Mouse (Mus musculus) urinary bladder, postnatal 4 days (tissue): ENCODE measurements around the gene Gm38394.

Experiments
- DNase-seq, 2 experiments: peaks; one replicate each; pipeline ENCODE4 v3.0.0; 2021 to 2022; ENCODE audit warnings: low spot score in 2 of 2

Gene Gm38394

DNA sequence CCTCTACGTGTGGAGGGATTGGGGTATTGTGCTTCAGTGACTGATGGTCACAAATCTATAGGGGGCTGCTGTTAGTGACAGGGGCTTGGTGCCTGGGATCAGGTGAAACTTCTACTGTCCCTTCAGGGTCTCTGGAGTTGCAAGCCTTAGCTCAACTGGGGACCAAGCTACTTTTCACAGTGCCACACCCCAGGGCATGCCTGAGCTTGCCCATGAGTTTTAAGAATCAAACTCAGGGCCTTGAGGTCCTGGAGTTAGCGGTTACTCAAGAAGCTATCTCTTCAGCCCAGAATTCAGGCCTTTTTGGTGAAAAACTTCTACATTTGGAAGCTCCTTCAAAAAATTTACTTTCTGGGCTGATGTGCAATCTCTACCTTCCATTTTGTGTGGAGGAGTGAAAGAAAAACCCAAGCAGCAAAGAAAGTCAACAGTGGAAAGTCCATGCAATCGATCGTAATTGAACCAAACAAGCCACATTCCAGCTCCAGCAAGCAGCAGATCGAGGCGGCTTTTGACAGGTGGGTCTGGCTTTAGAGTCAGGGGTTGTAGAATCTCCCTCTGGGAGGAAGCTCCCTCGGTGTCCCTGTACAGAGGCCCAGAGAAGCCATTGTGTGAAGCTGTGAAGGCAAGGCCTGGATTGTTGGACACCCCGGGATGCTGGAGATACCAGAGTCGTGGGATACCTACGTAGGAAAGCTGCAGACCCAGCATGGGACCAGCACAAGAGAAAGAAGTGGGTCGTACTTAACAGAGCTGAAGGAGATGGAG, 3.3 kb upstream of the Gm38394 start:
- DNase-seq = no peak

DNA sequence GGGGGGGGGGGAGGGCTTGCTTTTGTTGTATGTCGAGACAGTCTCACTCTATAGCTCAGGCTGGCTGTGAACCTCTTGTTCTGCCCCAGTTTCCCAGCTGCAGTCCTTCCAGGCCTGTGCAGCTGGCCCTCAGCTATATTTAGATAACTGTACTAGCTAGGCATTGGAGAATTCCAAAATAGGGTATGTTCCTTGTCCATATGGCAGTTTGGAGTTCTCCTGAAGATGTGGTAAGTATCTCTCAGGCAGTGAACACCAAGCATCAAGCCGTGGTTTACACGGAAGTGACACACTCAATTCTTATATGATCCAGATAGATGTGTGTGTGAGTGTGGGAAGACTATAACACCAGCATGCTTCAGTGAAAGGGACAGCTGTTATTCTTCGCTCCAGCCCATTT, 2.3 kb upstream of the Gm38394 start:
- DNase-seq = no peak

DNA sequence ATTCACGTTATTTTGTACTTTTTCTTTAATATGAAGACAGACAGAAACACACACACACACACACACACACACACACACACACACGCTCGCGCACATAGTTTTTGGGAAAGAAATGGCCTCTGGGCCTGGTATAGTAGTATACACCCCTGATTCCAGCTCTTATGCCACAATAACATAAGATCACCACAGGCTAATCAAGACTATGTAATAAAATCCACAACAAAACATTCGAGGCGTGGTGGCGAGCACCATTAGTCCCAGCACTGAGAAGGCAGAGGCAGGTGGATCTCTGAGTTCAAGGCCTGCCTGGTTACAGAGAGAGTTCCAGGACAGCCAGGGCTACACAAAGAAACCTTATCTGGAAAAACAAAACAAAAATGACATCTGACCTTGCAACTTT, 1.8 kb upstream of the Gm38394 start:
- DNase-seq = no peak

DNA sequence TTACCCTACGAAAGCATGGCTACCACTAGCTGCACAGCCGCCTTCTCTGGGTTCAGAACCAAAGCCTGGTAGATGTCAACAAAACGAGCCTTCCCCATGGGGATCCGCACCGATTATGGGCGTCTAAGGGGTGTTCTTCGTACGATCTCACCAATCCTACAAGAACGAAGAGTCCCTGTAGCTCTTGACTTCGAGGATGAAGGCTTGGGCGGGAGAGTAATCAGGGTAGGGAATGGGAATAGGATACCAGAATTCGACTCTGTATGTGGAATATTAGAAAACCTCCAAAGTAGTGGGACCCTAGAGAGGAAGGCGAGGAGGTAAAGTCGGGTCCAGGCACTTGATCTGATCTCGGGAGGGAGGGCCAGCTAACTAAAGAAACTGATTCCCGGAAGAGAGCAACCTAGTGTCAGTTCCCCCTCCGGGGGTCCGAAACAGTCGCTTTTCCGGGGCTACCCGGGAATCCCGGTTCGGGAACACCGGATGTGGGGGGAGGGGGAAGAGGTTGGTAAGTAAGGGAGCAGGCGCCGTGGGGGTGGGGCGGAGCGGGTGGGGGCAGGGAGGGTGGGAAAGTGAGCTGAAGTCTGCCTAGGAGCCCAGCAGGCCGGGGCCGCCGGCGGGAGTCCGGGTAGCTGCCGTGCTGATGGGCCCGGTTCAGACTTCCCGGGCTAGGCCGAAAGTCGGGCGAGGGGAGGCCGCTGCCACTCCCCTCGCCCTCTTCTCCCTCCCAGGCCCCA, 484 bp downstream of the Gm38394 start, which contains the start of gene Zbed6:
Zbed6 (minus strand) TSS at position 420 of the 737 bp plus-strand sequence.
- DNase-seq = peak; percentile 59 to 82

DNA sequence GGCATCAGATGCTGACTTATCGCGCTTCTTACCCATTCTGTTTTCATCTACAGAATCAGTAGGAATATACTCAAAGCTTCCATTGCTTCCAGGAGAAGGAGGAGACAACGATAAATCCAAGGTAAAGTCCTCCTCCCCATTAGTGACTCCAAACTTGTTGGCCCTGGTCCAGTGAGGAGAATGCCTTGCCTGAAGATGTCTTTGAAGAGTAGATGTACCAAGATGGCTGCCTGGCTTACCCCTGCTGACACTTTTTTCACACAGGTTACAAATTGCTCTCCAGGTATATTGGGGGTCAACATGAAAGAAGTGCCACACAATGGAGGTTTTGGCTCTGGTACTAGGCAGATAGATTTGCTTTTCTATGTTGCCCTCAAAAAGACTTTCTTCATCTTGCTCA, 2.2 kb downstream of the Gm38394 start:
- DNase-seq = no peak

DNA sequence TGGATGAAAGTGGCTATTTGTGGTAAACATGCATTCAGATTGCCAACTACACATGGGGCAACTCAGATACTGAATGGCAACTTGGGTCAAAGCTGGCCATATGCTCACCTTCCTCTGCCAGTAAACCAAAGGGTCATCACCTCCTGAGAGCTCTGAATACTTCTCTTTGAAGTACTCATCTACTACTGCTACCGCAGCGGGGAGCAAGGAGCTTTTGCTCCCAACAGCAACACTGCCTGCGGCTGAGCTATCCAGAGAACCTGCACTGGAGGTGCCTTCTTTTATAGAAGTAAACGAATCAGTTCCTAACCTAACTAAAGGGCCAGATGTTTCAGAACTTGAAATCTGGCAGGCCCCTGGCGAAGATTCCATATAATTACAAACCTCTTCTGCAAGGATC, 4.3 kb downstream of the Gm38394 start:
- DNase-seq = no peak

DNA sequence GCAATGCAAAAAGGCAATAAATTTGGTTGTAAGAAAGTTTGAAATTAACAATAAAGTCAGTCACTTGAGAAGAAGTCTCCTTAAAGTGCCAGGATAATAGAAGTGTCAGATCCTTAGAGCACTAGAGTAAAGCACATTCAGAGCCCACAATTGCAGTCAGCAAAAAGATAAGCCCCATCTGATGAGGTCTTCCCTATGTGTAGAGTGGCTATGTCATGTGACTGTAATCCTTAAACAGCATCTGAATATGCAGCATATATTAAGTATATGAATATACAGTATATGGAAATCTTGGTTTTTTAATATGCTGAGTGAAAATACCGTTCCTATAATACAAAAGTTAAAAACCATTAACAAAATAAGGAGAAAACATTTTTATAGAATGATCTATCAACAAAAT, 8.1 kb downstream of the Gm38394 start:
- DNase-seq = no peak

DNA sequence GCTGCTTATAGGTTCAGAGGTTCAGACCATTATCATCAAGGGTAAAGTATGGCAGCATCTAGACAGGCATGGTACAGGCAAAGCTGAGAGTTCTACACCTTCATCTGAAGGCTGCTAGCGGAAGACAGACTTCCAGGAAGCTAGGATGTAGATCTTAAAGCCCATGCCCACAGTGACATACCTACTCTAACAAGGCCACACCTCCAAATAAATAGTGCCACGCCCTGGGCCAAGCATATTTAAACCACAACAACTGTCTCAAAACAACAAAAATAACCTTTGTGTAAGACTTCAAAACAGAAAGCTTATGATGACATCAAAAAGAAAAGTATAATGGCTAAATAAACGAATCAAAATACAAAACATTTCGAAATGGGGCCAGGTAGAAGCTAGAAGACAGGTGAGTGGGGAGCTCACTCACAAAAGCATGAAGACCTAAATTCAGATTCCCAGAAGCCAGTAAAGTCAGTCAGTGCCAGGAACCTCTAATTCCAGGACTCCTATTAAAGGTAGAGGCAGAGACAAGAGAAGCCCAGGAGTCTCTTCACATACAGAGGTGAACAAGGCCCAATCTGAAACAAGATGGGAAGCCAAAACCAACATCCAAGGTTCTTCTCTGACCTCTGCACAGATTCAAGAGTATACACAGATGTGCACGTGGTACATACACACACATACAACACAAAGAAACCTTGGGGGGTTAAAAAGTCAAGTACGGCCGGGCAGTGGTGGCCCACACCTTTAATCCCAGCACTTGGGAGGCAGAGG, 10.6 kb downstream of the Gm38394 start:
- DNase-seq = no peak

DNA sequence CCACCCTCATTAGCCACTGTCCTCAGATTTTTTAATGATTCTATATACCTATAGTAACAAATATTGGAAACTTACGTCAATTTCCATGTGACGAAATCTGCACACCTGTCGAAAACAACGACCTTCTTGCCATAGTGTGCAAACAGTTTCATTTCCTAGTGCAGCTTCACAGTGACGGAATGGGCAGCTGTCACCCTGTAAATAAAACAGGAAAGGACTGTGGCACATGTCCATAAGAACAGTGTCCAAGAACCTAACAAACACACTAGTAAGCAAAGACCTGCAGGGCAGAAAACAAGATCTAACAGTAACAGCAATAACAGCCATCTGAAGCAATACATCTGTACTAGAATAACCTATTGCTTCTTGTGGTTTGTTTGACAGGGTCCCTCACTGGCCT, 15.5 kb downstream of the Gm38394 start:
- DNase-seq = no peak

DNA sequence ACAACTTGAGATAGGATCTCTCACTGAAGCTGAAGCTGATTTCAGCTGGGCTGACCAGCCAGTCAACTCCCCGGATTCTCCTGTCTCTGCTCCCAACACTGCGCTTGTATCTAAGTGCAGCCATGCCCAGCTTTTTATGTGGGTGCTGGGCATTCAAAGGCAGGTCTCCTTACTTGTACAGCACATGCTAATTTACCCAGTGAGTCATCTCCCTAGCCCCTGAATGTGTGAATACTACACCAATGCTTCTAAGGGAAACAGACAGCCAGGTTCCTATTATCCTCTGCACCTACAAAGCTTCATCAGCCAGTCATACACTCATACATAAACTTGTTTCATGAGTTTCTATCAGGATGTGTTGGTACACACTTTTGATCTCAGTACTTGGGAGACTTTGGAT, 20.0 kb downstream of the Gm38394 start:
- DNase-seq = no peak

DNA sequence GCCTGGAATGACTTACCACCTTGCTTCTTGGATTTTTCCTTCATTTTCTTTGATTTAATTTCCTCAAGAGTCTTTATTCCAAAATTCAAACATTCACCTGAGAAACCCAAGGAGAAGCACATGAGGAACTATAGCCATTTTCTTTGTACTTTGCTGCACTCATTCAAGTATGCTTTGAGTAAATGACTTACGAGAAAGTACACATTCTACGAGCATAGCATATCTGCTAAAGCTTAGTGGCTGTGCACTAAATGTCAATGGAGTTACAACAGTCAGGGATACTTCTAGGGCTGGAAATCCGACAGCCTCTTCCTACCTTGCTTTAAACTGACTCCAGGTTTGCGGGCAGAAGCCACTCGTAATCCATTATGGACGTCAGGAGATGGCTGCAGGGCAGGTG, 22.6 kb downstream of the Gm38394 start:
- no peak for DNase-seq

DNA sequence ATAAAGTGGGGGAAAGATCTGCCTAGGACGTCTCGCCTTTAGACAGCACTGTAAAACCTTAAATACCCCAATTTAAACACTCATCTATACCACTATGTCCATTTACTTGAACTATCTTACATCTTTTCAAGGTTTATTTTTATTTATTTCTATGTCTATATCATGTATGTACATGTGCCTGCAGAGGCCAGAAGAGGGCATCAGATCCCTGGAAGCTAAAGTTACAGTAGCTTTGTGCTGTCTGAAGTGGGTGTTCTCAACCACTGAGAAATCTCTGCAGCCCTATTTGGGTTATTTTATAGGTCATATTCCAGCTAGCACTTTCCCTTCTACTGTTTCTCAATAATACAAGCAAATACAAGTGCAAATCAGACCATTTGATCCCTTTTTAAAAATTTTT, 28.9 kb downstream of the Gm38394 start:
- DNase-seq = no peak

DNA sequence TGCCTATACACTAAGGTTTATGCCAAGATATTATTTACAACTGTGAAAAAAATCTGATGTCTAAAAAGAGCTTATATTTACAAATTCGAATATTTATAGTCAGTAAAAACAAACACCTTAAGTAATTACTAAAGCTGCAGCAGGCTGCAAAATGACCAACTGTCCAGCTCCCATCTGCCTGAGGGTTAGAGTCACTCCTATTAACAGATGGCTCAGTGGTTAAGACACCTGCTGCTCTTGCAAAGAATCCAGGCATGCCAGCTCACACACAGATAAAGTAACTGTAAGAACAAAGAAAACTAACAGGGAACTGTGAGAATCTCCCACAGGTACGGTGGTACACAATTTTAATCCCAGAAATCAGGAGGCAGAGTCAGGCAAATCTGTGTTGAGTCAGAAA, 36.1 kb downstream of the Gm38394 start:
- no peak for DNase-seq

DNA sequence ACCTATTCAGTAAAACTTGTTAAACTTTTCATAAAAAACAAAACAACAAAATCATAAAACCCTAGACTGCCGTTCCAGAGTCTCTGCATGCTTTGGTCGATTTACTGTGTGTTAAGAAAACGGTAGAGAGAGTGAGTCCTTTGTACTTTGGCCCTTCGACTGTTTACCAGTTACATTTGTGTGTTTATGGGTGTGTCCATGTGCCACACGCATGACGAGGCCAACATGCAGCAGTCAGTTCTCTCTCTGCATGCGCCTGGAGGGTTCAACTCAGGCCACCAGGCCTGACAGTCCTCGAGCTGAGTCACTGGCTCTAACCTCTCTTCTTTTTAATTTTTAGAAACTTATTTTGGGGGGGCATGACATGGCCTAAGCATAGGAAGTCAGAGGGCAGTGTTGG, 42.8 kb downstream of the Gm38394 start:
- no peak for DNase-seq

DNA sequence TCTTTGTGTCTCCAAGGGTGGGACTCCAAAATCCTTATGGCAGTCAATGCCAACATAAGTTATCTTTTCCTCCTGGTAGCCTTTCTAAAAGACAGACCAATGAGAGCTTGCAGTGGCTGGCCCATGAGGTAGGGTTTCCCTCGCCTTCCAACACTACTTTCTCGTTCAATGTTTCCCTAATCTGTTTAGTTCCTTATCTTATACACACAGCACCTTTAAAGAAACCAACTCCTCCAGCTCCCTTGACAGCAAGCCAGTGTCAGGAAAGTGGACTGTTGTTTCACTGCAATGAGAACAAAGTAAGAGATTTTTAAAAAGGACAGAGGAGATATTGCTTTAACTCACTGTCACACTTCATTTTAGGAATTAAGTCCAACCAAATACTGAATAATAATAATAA, 43.2 kb downstream of the Gm38394 start:
- no peak for DNase-seq

DNA sequence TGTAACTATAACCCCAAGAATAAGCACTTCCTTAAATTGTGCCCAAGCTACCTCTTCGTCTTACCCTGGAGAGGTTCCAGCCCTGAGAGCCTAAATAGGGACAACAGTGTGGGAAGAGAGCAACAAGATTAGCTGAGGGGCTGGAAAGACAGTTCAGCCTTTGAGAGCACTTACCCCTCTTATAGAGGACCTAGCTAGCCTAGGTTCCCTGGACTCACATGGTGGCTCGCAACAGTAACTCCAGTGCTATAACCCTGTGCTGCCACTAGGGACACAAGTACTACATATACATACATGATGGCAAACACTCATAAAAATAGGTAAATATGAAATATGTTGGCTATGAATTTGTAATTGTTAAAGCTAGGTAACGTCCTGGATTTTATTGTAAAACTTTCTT, 47.3 kb downstream of the Gm38394 start:
- DNase-seq = no peak

DNA sequence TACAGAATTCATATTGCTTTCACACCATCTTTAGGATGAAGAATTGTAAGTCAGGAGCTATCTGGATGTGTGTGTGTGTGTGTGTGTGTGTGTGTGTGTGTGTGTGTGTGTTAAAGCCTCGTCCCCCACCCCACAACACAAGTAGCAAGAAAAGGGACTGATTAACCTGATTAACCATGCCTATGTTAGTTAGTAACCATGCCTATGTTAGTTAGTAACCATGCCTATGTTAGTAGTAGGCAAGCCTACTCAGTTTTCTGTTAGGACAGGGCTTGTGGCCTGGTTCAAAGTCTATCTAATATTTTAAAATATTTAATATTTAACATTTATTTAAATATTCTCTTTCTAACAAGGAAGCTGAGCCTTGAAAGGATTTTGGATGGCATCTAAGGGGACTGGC, 49.7 kb downstream of the Gm38394 start:
- no peak for DNase-seq

DNA sequence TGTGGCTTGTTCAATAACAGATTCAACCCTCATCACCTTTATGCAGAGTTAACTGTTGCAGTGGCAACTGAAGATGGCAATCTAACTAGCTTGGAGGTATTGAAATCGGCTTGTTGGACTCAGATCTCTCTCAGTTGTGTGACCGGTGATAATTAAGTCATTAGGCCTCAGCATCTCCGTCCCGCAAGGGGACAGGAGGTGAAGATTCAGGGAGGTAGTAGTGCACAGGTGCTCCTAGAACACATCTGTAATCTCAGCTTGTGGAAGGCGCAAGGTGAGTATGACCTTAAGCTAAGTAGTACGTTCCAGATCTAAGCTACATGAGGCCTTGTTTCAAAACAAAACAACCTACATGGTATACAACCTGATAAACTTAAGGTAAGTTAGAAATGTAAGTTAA, 50.5 kb downstream of the Gm38394 start:
- no peak for DNase-seq

DNA sequence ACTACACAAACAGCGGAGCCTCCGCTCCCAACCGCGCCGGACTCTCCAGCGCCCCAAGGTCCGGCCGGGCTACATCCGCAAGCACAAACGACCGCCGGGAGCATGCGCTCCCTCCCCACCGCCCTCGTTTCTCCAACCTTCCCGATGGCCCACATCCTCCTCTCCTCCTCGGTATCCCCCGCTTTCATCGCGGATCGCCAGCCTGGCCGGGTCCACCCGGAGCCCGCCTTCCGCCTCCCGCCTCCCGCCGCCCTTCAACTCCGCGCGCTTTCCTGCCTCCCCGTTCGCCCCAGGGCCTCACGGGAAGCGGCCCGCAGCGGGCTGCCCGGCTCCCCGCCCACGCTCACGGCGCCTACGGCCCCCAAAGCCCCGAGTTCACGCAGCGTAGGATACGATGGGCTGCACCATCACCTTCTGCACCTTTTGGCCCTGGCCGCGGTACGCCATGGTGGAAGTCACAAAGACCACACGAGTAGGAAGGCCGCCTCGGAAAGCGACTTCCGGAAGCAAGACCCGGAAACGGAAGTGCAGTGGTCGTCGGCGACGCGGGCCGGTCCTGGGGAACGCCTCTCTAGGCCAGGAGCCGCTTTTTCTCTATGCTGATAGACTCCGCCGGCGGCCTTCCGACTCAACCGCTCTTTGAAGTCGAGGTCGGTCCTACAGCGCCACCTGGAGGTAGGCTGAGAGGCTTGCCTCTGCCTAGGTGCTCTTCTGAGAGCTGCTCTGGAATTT, 51.2 kb downstream of the Gm38394 start, which contains the start of gene Snrpe:
Snrpe (minus strand) TSS at position 521 of the 732 bp plus-strand sequence.
- DNase-seq = peak; percentile 94 to 98

DNA sequence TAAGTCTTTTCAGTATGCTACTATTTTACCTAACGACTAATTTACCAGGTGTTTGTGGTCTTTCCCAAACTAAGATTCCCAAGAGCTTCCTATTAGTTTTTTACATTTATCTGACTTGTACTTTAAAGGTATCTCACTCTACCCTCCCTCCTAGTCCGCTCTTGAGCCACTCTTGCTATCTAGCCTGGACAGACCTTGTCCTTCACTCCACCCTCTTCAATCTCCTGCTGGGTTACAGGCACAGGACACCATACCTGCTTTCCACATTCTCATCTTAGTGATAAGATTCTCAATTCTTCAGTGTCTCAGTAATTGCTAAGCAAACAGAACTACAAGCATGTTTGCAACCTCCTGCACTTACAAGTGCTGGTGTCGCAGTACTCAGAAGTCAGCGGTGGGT, 57.9 kb downstream of the Gm38394 start:
- no peak for DNase-seq

DNA sequence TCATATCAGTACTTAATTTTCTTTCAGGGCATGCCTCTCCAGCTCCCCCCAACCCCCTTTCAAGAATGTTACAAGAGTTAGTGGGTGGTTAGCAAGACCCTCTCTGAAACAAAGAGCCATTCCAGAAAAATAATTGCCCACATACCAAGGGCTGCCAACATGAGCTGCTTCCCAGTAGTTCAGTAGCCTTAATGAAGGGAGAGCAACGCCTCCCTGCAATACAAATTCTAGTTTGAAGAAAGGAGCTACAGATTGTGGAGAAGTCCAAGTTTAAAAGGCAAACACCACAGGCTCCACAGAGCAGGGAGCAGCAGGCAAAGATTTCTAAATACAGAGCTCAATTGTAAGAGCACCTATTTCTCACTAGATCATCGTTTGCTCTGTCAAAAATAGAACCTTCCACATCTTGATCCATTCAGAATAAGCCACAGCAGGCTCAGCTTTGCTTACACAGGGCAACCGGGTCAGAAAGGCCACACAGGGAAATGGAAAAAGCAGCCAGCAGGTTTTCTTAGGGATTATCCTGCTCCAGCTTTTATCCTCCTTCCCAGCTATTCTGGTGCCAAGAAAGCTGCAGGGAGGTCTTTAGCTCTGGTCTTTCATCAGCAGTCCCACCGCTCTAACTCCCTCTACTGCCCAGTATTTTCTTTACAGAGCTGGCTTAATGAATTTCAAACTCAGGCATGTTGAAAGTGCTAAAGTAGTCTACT, 64.7 kb downstream of the Gm38394 start:
- no peak for DNase-seq
